ENCODE assay signal across 8 mouse cellular contexts in the genomic region with DNA sequence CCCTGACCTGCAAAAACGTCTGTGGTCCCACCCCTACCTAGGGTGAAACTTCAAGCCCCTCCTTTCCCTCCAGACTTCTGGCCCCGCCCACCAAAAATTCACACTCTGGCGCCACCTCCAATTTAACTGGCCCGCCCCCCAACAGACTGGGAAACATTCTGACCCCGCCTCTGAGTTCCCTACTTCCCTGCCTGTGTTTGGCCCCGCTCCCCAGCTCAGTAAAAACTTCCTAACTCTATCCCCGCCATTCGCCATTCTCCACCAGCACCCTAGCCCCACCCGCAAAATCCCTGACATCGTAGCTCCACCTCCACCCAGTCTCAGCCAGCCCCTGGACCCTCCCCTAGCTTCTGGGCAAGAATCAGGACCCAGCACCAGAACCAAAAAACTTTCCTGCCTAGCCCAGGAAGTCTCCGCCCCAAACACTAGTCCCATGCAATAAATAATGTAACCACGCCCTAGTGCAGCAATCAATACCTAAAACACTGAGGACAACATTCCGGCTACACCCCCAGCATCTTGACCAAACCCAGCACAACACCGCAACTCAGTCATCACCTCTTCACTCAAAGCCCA. TPM values are rescaled to one million over a fixed set of nuclear protein-coding genes. Genes with fewer than 3 reads are reported as not detected.
DNase-seq lines count a peak whose midpoint lies in the region; ATAC-seq and TF ChIP-seq lines count a peak whose summit lies in the region.

No protein-coding gene starts in this region.

- no peaks in the 10 kb centered on the region for H3K9me3 ChIP-seq in hindbrain, postnatal 0 days (ENCODE audit: low read length)
- no peaks in the 10 kb centered on the region for H3K9me3 ChIP-seq in limb, embryonic 12.5 days
- H3K9me3 ChIP-seq in midbrain, embryonic 11.5 days (ENCODE audit: control insufficient read depth, low read length), result no peaks in the 10 kb centered on the region

- no peaks in the 10 kb centered on the region for H3K27me3 ChIP-seq in hindbrain, postnatal 0 days (ENCODE audit: insufficient read depth, low read length)
- H3K27me3 ChIP-seq in limb, embryonic 12.5 days, result no peaks in the 10 kb centered on the region
- no peaks in the 10 kb centered on the region for H3K27me3 ChIP-seq in midbrain, embryonic 11.5 days (ENCODE audit: control insufficient read depth, insufficient read depth, low read length)
- H3K27me3 ChIP-seq in spleen, adult 2 months (ENCODE audit: control insufficient read depth, insufficient read depth, low read length), result no peaks in the 10 kb centered on the region

- 4% methylated on average over 14 of the region's 14 CpGs for WGBS in hindbrain, postnatal 0 days
- WGBS in limb, embryonic 12.5 days, result 1% methylated on average over 14 of the region's 14 CpGs
- WGBS in midbrain, embryonic 11.5 days, result 4% methylated on average over 14 of the region's 14 CpGs
- 2% methylated on average over 14 of the region's 14 CpGs for WGBS in spleen, adult 2 months

- ATAC-seq in hindbrain, postnatal 0 days, result peak; percentile 43
- ATAC-seq in limb, embryonic 12.5 days (ENCODE audit: insufficient number of reproducible peaks, insufficient read depth, low FRiP score, low TSS enrichment, low read depth), result peak; percentile 45
- peak; percentile 57 for ATAC-seq in midbrain, embryonic 11.5 days (ENCODE audit: low FRiP score)

- intact Hi-C loops in left cerebral cortex, adult 2 months (cut with DNase I), result no loop called here
- intact Hi-C loops in gastrocnemius, adult 2 months (cut with DNase I), result no loop called here

- peak overlapping the region; percentile 87 for H3K4me3 ChIP-seq in left cerebral cortex, adult 2 months
- H3K4me3 ChIP-seq in cortical plate, adult 2 months (ENCODE audit: insufficient read depth, low read length), result peak overlapping the region; percentile 50
- H3K4me3 ChIP-seq in gastrocnemius, adult 2 months, result peak overlapping the region; percentile 83
- H3K4me3 ChIP-seq in hindbrain, postnatal 0 days (ENCODE audit: low read length), result peak overlapping the region; percentile 56
- peak overlapping the region; percentile 60 for H3K4me3 ChIP-seq in limb, embryonic 12.5 days (replicated peaks)
- peak overlapping the region; percentile 50 for H3K4me3 ChIP-seq in midbrain, embryonic 11.5 days (ENCODE audit: low read depth, low read length)
- H3K4me3 ChIP-seq in spleen, adult 2 months (ENCODE audit: extremely low read depth, insufficient read depth, insufficient read length), result peak overlapping the region; percentile 33; the same call in 1 of the 2 replicates

- H3K4me1 ChIP-seq in cortical plate, adult 2 months (ENCODE audit: control insufficient read depth, insufficient read depth, low read length), result no peaks in the 10 kb centered on the region
- H3K4me1 ChIP-seq in hindbrain, postnatal 0 days (ENCODE audit: insufficient read depth, low read length), result 0 out of 2 replicates have a peak, but pooled peaks cover 3% of the 10 kb centered on the region
- peaks cover 11% of the 10 kb centered on the region for H3K4me1 ChIP-seq in limb, embryonic 12.5 days (replicated peaks)
- peaks cover 7% of the 10 kb centered on the region for H3K4me1 ChIP-seq in midbrain, embryonic 11.5 days (ENCODE audit: control insufficient read depth, insufficient read depth, low read length)
- H3K4me1 ChIP-seq in spleen, adult 2 months (ENCODE audit: control insufficient read depth, insufficient read depth, insufficient read length), result peaks cover 7% of the 10 kb centered on the region; the same call in 1 of the 2 replicates

- peak overlapping the region; percentile 65 for H3K4me2 ChIP-seq in hindbrain, postnatal 0 days (ENCODE audit: low read depth, low read length)
- H3K4me2 ChIP-seq in limb, embryonic 12.5 days, result peak overlapping the region; percentile 62
- H3K4me2 ChIP-seq in midbrain, embryonic 11.5 days, result peak overlapping the region; percentile 36

- H3K27ac ChIP-seq in left cerebral cortex, adult 2 months, result peak overlapping the region; percentile 69
- no peak overlapping the region for H3K27ac ChIP-seq in cortical plate, adult 2 months (ENCODE audit: insufficient read depth, low read length)
- peak overlapping the region; percentile 99 for H3K27ac ChIP-seq in gastrocnemius, adult 2 months
- H3K27ac ChIP-seq in hindbrain, postnatal 0 days, result peak overlapping the region; percentile 88; the same call in 1 of the 2 replicates
- H3K27ac ChIP-seq in limb, embryonic 12.5 days, result peak overlapping the region; percentile 73
- no peak overlapping the region; the same call in 1 of the 2 replicates for H3K27ac ChIP-seq in midbrain, embryonic 11.5 days (ENCODE audit: low read depth, low read length)
- peak overlapping the region; percentile 60 for H3K27ac ChIP-seq in spleen, adult 2 months (ENCODE audit: insufficient read depth, low read length)

- H3K36me3 ChIP-seq in hindbrain, postnatal 0 days (ENCODE audit: insufficient read depth, low read length), result peaks cover 17% of the 10 kb centered on the region
- peaks cover 39% of the 10 kb centered on the region for H3K36me3 ChIP-seq in limb, embryonic 12.5 days
- H3K36me3 ChIP-seq in midbrain, embryonic 11.5 days (ENCODE audit: control insufficient read depth, insufficient read depth, low read length), result peaks cover 1% of the 10 kb centered on the region; the same call in 1 of the 2 replicates
- H3K36me3 ChIP-seq in spleen, adult 2 months (ENCODE audit: control insufficient read depth, insufficient read depth, low read length), result peaks cover 27% of the 10 kb centered on the region

- no peak for TF ChIP-seq POLR2A in cortical plate, adult 2 months (IDR thresholded peaks at IDR 0.05; ENCODE audit: extremely low read depth, insufficient read depth, low read length)
- TF ChIP-seq POLR2A in spleen, adult 2 months (IDR thresholded peaks at IDR 0.05; ENCODE audit: low read depth, low read length), result no peak

- H3K9ac ChIP-seq in hindbrain, postnatal 0 days (replicated peaks; ENCODE audit: low read length), result 0 out of 2 replicates have a peak overlapping the region, but pooled peaks have one; percentile 9
- 0 out of 2 replicates have a peak overlapping the region, but pooled peaks have one; percentile 23 for H3K9ac ChIP-seq in limb, embryonic 12.5 days (replicated peaks)
- H3K9ac ChIP-seq in midbrain, embryonic 11.5 days (ENCODE audit: low read length), result peak overlapping the region; percentile 16; the same call in 1 of the 2 replicates

- DNase-seq in left cerebral cortex, adult 2 months (ENCODE audit: extremely low spot score in 1 of 2, low spot score in 2 of 2), result peak; percentile 39 to 46
- no peak for DNase-seq in left cerebral cortex, adult 18-20 months (ENCODE audit: low spot score in 2 of 2)
- DNase-seq in gastrocnemius, adult 2 months, result peak; percentile 84
- peak; percentile 28 for DNase-seq in hindbrain, postnatal 0 days (ENCODE audit: low spot score)
- peak; percentile 88 for DNase-seq in midbrain, embryonic 11.5 days (ENCODE audit: low spot score, missing footprints)
- peak in 1 of 2 experiments; percentile 54 for DNase-seq in spleen, adult 2 months (ENCODE audit: low read depth in 1 of 2, low spot score in 2 of 2)

- no peak; the same call in 1 of the 2 replicates for TF ChIP-seq CTCF in left cerebral cortex, adult 2 months (IDR thresholded peaks at IDR 0.05)
- no peak for TF ChIP-seq CTCF in cortical plate, adult 2 months (IDR thresholded peaks at IDR 0.05; ENCODE audit: extremely low read depth, insufficient read depth, low read length)
- TF ChIP-seq CTCF in gastrocnemius, adult 2 months (IDR thresholded peaks at IDR 0.05), result no peak
- TF ChIP-seq CTCF in hindbrain, postnatal 0 days (IDR thresholded peaks at IDR 0.05; ENCODE audit: low read depth), result no peak
- TF ChIP-seq CTCF in spleen, adult 2 months (IDR thresholded peaks at IDR 0.05; ENCODE audit: extremely low read depth, insufficient read depth, insufficient read length, insufficient replicate concordance), result no peak

RNA-seq across cellular contexts. Expression of a gene that starts 1.1 kb away (rescaled TPM):
- 10 to 100 TPM; 94.3 to 95.1 TPM for total RNA-seq in left cerebral cortex, adult 2 months (2021)
- total RNA-seq in left cerebral cortex, adult 18-20 months (2021), result 100 to 1,000 TPM in 1 of 2 experiments, 10 to 100 TPM in 1; 81.0 to 102 TPM
- 68.9 and 79.1 TPM in 2 replicates for polyA plus RNA-seq in cortical plate, adult 2 months (2012; rRNA removed)
- total RNA-seq in gastrocnemius, adult 2 months (2021), result 10 to 100 TPM; 41.0 to 42.1 TPM
- 11.8 and 27.9 TPM in 2 replicates for total RNA-seq in hindbrain, postnatal 0 days (2014; rRNA removed)
- polyA plus RNA-seq in hindbrain, postnatal 0 days (2015; fragmentation: Nextera tagmentation; extraction: Ambion mirVana), result 13.4 and 14.8 TPM in 2 replicates
- polyA plus RNA-seq in limb, embryonic 12.5 days (2016; fragmentation: Nextera tagmentation; extraction: Ambion mirVana), result 43.1 and 44.7 TPM in 2 replicates
- 17.9 and 20.2 TPM in 2 replicates for polyA plus RNA-seq in midbrain, embryonic 11.5 days (2014; fragmentation: Nextera tagmentation; extraction: Ambion mirVana)
- 32.4 and 33.3 TPM in 2 replicates for polyA plus RNA-seq in spleen, adult 2 months (2012; rRNA removed)

RNA-seq across cellular contexts. Expression of a gene that starts 12.1 kb away (rescaled TPM):
- total RNA-seq in left cerebral cortex, adult 2 months (2021), result 10 to 100 TPM; 36.7 to 41.3 TPM
- 10 to 100 TPM; 38.0 to 39.7 TPM for total RNA-seq in left cerebral cortex, adult 18-20 months (2021)
- 49.8 and 53.2 TPM in 2 replicates for polyA plus RNA-seq in cortical plate, adult 2 months (2012; rRNA removed)
- 10 to 100 TPM; 15.7 to 15.8 TPM for total RNA-seq in gastrocnemius, adult 2 months (2021)
- total RNA-seq in hindbrain, postnatal 0 days (2014; rRNA removed), result 56.0 and 71.3 TPM in 2 replicates
- 74.1 and 78.4 TPM in 2 replicates for polyA plus RNA-seq in hindbrain, postnatal 0 days (2015; fragmentation: Nextera tagmentation; extraction: Ambion mirVana)
- polyA plus RNA-seq in limb, embryonic 12.5 days (2016; fragmentation: Nextera tagmentation; extraction: Ambion mirVana), result 13.9 and 17.6 TPM in 2 replicates
- polyA plus RNA-seq in midbrain, embryonic 11.5 days (2014; fragmentation: Nextera tagmentation; extraction: Ambion mirVana), result 9.8 and 10.3 TPM in 2 replicates
- polyA plus RNA-seq in spleen, adult 2 months (2012; rRNA removed), result 33.7 and 53.6 TPM in 2 replicates

RNA-seq across cellular contexts. Expression of a gene that starts 22.7 kb away (rescaled TPM):
- 1 to 10 TPM; 9.1 to 9.7 TPM for total RNA-seq in left cerebral cortex, adult 2 months (2021)
- 10 to 100 TPM in 1 of 2 experiments, 1 to 10 TPM in 1; 7.5 to 11.8 TPM for total RNA-seq in left cerebral cortex, adult 18-20 months (2021)
- 8.1 and 11.2 TPM in 2 replicates for polyA plus RNA-seq in cortical plate, adult 2 months (2012; rRNA removed)
- 1 to 10 TPM; 1.4 to 2.9 TPM for total RNA-seq in gastrocnemius, adult 2 months (2021)
- total RNA-seq in hindbrain, postnatal 0 days (2014; rRNA removed), result 51.0 and 55.8 TPM in 2 replicates
- polyA plus RNA-seq in hindbrain, postnatal 0 days (2015; fragmentation: Nextera tagmentation; extraction: Ambion mirVana), result 32.2 and 33.3 TPM in 2 replicates
- polyA plus RNA-seq in limb, embryonic 12.5 days (2016; fragmentation: Nextera tagmentation; extraction: Ambion mirVana), result 8.2 and 9.3 TPM in 2 replicates
- 6.3 and 8.3 TPM in 2 replicates for polyA plus RNA-seq in midbrain, embryonic 11.5 days (2014; fragmentation: Nextera tagmentation; extraction: Ambion mirVana)
- polyA plus RNA-seq in spleen, adult 2 months (2012; rRNA removed), result 22.9 and 45.7 TPM in 2 replicates

RNA-seq across cellular contexts. Expression of a gene that starts 26.2 kb away (rescaled TPM):
- total RNA-seq in left cerebral cortex, adult 2 months (2021), result 1 to 10 TPM; 1.3 to 1.7 TPM
- 1 to 10 TPM; 1.2 to 2.4 TPM for total RNA-seq in left cerebral cortex, adult 18-20 months (2021)
- 1.5 and 2.0 TPM in 2 replicates for polyA plus RNA-seq in cortical plate, adult 2 months (2012; rRNA removed)
- total RNA-seq in gastrocnemius, adult 2 months (2021), result 1 to 10 TPM; 1.6 to 2.4 TPM
- 1.4 and 1.9 TPM in 2 replicates for total RNA-seq in hindbrain, postnatal 0 days (2014; rRNA removed)
- polyA plus RNA-seq in hindbrain, postnatal 0 days (2015; fragmentation: Nextera tagmentation; extraction: Ambion mirVana), result 0.93 and 1.5 TPM in 2 replicates
- 0.45 and 0.91 TPM in 2 replicates for polyA plus RNA-seq in limb, embryonic 12.5 days (2016; fragmentation: Nextera tagmentation; extraction: Ambion mirVana)
- polyA plus RNA-seq in midbrain, embryonic 11.5 days (2014; fragmentation: Nextera tagmentation; extraction: Ambion mirVana), result 1.3 TPM in 2 replicates
- polyA plus RNA-seq in spleen, adult 2 months (2012; rRNA removed), result 7.5 and 11.0 TPM in 2 replicates

RNA-seq across cellular contexts. Expression of a gene that starts 41.6 kb away (rescaled TPM):
- under 1 TPM; 0.42 to 0.54 TPM for total RNA-seq in left cerebral cortex, adult 2 months (2021)
- under 1 TPM; 0.58 to 0.73 TPM for total RNA-seq in left cerebral cortex, adult 18-20 months (2021)
- 0.48 and 0.57 TPM in 2 replicates for polyA plus RNA-seq in cortical plate, adult 2 months (2012; rRNA removed)
- total RNA-seq in gastrocnemius, adult 2 months (2021), result under 1 TPM; 0.18 to 0.39 TPM
- 0.47 TPM in 1 of 2 replicates, not detected in the other for total RNA-seq in hindbrain, postnatal 0 days (2014; rRNA removed)
- polyA plus RNA-seq in hindbrain, postnatal 0 days (2015; fragmentation: Nextera tagmentation; extraction: Ambion mirVana), result 0.11 and 0.18 TPM in 2 replicates
- polyA plus RNA-seq in limb, embryonic 12.5 days (2016; fragmentation: Nextera tagmentation; extraction: Ambion mirVana), result 0.10 TPM in 1 of 2 replicates, not detected in the other
- 0.12 TPM in 1 of 2 replicates, not detected in the other for polyA plus RNA-seq in midbrain, embryonic 11.5 days (2014; fragmentation: Nextera tagmentation; extraction: Ambion mirVana)
- polyA plus RNA-seq in spleen, adult 2 months (2012; rRNA removed), result 1.8 and 4.0 TPM in 2 replicates

Comparison
In these comparisons a context has a peak if more than half of its experiments do, and no peak if none do; other contexts are left out.
1. DNase-seq: peak in left cerebral cortex, adult 2 months (2 of 2), gastrocnemius, adult 2 months (single experiment), hindbrain, postnatal 0 days (single experiment) and midbrain, embryonic 11.5 days (single experiment); none in left cerebral cortex, adult 18-20 months (0 of 2).
2. H3K27ac ChIP-seq: peak in left cerebral cortex, adult 2 months (single experiment), gastrocnemius, adult 2 months (single experiment), hindbrain, postnatal 0 days (single experiment), limb, embryonic 12.5 days (single experiment) and spleen, adult 2 months (single experiment); none in cortical plate, adult 2 months (single experiment) and midbrain, embryonic 11.5 days (single experiment).
3. H3K4me3 ChIP-seq: peak in every context shown above with its lines; median percentile 87 in left cerebral cortex, adult 2 months; 83 in gastrocnemius, adult 2 months; 60 in limb, embryonic 12.5 days; 56 in hindbrain, postnatal 0 days; 50 in cortical plate, adult 2 months; 50 in midbrain, embryonic 11.5 days; 33 in spleen, adult 2 months.
4. Peak in every context shown above with its lines, with median percentiles within 50 percentile points of each other: ATAC-seq, H3K4me2 ChIP-seq and H3K9ac ChIP-seq.